Mouse (Mus musculus): ENCODE measurements around the gene Grin2d. TPM values are rescaled to one million over a fixed set of nuclear protein-coding genes. Genes with fewer than 3 reads are reported as not detected.

Grin2d gene
- polyA plus RNA-seq, 2 experiments: 0.61 to 4.9 TPM

GRCm38 (mm10) chr7:45881011-45881410, 2.8 kb upstream of the Grin2d start:
- no peak for TF ChIP-seq POLR2A (IDR thresholded peaks at IDR 0.05; ENCODE audit: borderline replicate concordance, extremely low read depth, insufficient read depth, insufficient read length)
- peaks cover 95% of the 10 kb centered on the region for H3K36me3 ChIP-seq (ENCODE audit: control insufficient read depth, insufficient read depth, low read length)

GRCm38 (mm10) chr7:45880531-45880930, 2.4 kb upstream of the Grin2d start:
- H3K27me3 ChIP-seq (ENCODE audit: control insufficient read depth, insufficient read depth, low read length): no peaks in the 10 kb centered on the region
- no peak overlapping the region for H3K4me2 ChIP-seq (replicated peaks; ENCODE audit: low read depth, low read length, severe bottlenecking)
- H3K9ac ChIP-seq (ENCODE audit: low read depth, low read length, severe bottlenecking): no peak overlapping the region
- peaks cover 95% of the 10 kb centered on the region for H3K36me3 ChIP-seq (ENCODE audit: control insufficient read depth, insufficient read depth, low read length)
- 94% methylated on average over 4 of the region's 4 CpGs for WGBS
- H3K27ac ChIP-seq (replicated peaks; ENCODE audit: low read depth, low read length): no peak overlapping the region
- no peak overlapping the region for H3K4me3 ChIP-seq (replicated peaks; ENCODE audit: low read length)
- DNase-seq (ENCODE audit: low spot score): no peak
- no peaks in the 10 kb centered on the region for H3K9me3 ChIP-seq (ENCODE audit: control insufficient read depth, low read length)
- TF ChIP-seq POLR2A (IDR thresholded peaks at IDR 0.05; ENCODE audit: borderline replicate concordance, extremely low read depth, insufficient read depth, insufficient read length): no peak
- no peak for ATAC-seq (ENCODE audit: low FRiP score, low read depth)
- H3K4me1 ChIP-seq (ENCODE audit: control insufficient read depth, insufficient read depth, low read length): no peaks in the 10 kb centered on the region

More at GRCm38 (mm10) chr7:45881011-45881410, 2.8 kb upstream of the Grin2d start:
- Histone ChIP-seq H3K9ac (ENCODE audit: low read depth, low read length, severe bottlenecking) (no peak overlapping the region), H3K4me3 (replicated peaks; ENCODE audit: low read length) (no peak overlapping the region), H3K4me2 (replicated peaks; ENCODE audit: low read depth, low read length, severe bottlenecking) (no peak overlapping the region), H3K27ac (replicated peaks; ENCODE audit: low read depth, low read length) (no peak overlapping the region), H3K4me1 (ENCODE audit: control insufficient read depth, insufficient read depth, low read length) (no peaks in the 10 kb centered on the region), H3K9me3 (ENCODE audit: control insufficient read depth, low read length) (no peaks in the 10 kb centered on the region), H3K27me3 (ENCODE audit: control insufficient read depth, insufficient read depth, low read length) (no peaks in the 10 kb centered on the region)
- 93% methylated on average over 2 of the region's 2 CpGs for WGBS
- ATAC-seq (ENCODE audit: low FRiP score, low read depth): no peak
- no peak for DNase-seq (ENCODE audit: low spot score)

- peaks cover 13% of the 10 kb centered on the region for H3K4me1 ChIP-seq (ENCODE audit: control insufficient read depth, insufficient read depth, low read length)
- H3K9ac ChIP-seq (ENCODE audit: low read depth, low read length, severe bottlenecking): no peak overlapping the region
- H3K27ac ChIP-seq (replicated peaks; ENCODE audit: low read depth, low read length): no peak overlapping the region
- H3K4me3 ChIP-seq (replicated peaks; ENCODE audit: low read length): no peak overlapping the region
- TF ChIP-seq POLR2A (IDR thresholded peaks at IDR 0.05; ENCODE audit: borderline replicate concordance, extremely low read depth, insufficient read depth, insufficient read length): no peak
- H3K9me3 ChIP-seq (ENCODE audit: control insufficient read depth, low read length): no peaks in the 10 kb centered on the region
- H3K36me3 ChIP-seq (ENCODE audit: control insufficient read depth, insufficient read depth, low read length): peaks cover 77% of the 10 kb centered on the region
- 90% methylated on average over 7 of the region's 7 CpGs for WGBS
- DNase-seq (ENCODE audit: low spot score) (no peak), ATAC-seq (ENCODE audit: low FRiP score, low read depth) (no peak)
- no peaks in the 10 kb centered on the region for H3K27me3 ChIP-seq (ENCODE audit: control insufficient read depth, insufficient read depth, low read length)
- no peak overlapping the region for H3K4me2 ChIP-seq (replicated peaks; ENCODE audit: low read depth, low read length, severe bottlenecking)
Measured at GRCm38 (mm10) chr7:45876895-45877294, 1.3 kb downstream of the Grin2d start.

- peak; percentile 35 for DNase-seq (ENCODE audit: low spot score)
- H3K27me3 ChIP-seq (ENCODE audit: control insufficient read depth, insufficient read depth, low read length): peaks cover 27% of the 10 kb centered on the region
- peaks cover 31% of the 10 kb centered on the region for H3K4me1 ChIP-seq (ENCODE audit: control insufficient read depth, insufficient read depth, low read length)
- 2% methylated on average over 27 of the region's 28 CpGs for WGBS
- peak; percentile 31 for ATAC-seq (ENCODE audit: low FRiP score, low read depth)
- H3K9ac ChIP-seq (ENCODE audit: low read depth, low read length, severe bottlenecking): peak overlapping the region; percentile 92
- H3K9me3 ChIP-seq (ENCODE audit: control insufficient read depth, low read length): no peaks in the 10 kb centered on the region
- no peak for TF ChIP-seq POLR2A (IDR thresholded peaks at IDR 0.05; ENCODE audit: borderline replicate concordance, extremely low read depth, insufficient read depth, insufficient read length)
- H3K4me3 ChIP-seq (replicated peaks; ENCODE audit: low read length): peak overlapping the region; percentile 75
- H3K36me3 ChIP-seq (ENCODE audit: control insufficient read depth, insufficient read depth, low read length): peaks cover 42% of the 10 kb centered on the region
- peak overlapping the region; percentile 77 for H3K4me2 ChIP-seq (replicated peaks; ENCODE audit: low read depth, low read length, severe bottlenecking)
- H3K27ac ChIP-seq (replicated peaks; ENCODE audit: low read depth, low read length): peak overlapping the region; percentile 88
Measured at GRCm38 (mm10) chr7:45873061-45873947, 4.9 kb downstream of the Grin2d start.

GRCm38 (mm10) chr7:45872624-45873023, 5.6 kb downstream of the Grin2d start, which contains the start of gene Kdelr1:
Kdelr1 (plus strand) TSS chr7:45872772.
- TF ChIP-seq POLR2A (IDR thresholded peaks at IDR 0.05; ENCODE audit: borderline replicate concordance, extremely low read depth, insufficient read depth, insufficient read length): peak; percentile 46; the same call in 1 of the 2 replicates
- Histone ChIP-seq H3K36me3 (ENCODE audit: control insufficient read depth, insufficient read depth, low read length) (peaks cover 38% of the 10 kb centered on the region), H3K9ac (ENCODE audit: low read depth, low read length, severe bottlenecking) (peak within 1 kb of the TSS; percentile 92), H3K4me2 (replicated peaks; ENCODE audit: low read depth, low read length, severe bottlenecking) (peak within 1 kb of the TSS; percentile 77), H3K4me3 (replicated peaks; ENCODE audit: low read length) (peak within 1 kb of the TSS; percentile 75), H3K4me1 (ENCODE audit: control insufficient read depth, insufficient read depth, low read length) (peaks cover 36% of the 10 kb centered on the region), H3K27me3 (ENCODE audit: control insufficient read depth, insufficient read depth, low read length) (peaks cover 28% of the 10 kb centered on the region), H3K27ac (replicated peaks; ENCODE audit: low read depth, low read length) (peak within 1 kb of the TSS; percentile 88), H3K9me3 (ENCODE audit: control insufficient read depth, low read length) (no peaks in the 10 kb centered on the region)
- ATAC-seq (ENCODE audit: low FRiP score, low read depth) (peak; percentile 84), DNase-seq (ENCODE audit: low spot score) (peak; percentile 93)
- WGBS: under 1% methylated on average over 18 of the region's 18 CpGs
